Mouse (Mus musculus) ovary, adult 18-20 months (tissue): Measurements from ENCODE around the gene Rrp1.
A peak's percentile ranks its signal among the peaks of the same experiment; 100 is the strongest.
"Not testable (repeated sequence)": the region's sequence is repeated elsewhere in the genome, so short reads cannot be mapped to it uniquely, and the experiment has no call there.

ENCODE experiments used
- DNase-seq: peaks from one replicate; pipeline ENCODE4 v3.0.0; 2022; ENCODE audit warnings: low spot score, mixed read lengths

Rrp1 gene

DNA sequence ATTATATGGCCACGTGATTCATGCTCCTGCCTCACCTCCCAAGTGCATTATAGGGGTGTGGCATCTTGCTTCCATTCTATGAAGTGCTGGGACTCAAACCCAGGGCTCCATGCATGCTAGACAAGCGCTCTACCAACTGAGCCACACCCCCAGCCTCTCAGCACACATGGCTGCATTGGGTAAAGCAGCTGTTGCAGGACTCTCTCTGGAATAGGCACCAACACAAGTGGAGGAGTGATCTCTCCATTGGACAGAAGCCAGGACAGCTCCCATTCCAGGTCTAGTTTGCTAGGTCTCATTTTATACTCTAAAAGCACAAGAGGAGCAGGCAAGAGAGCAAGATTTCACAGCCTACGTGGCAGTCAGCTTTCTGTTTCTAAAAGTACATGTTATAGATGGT lies 29.3 kb downstream of the Rrp1 start:
- DNase-seq, result no peak

DNA sequence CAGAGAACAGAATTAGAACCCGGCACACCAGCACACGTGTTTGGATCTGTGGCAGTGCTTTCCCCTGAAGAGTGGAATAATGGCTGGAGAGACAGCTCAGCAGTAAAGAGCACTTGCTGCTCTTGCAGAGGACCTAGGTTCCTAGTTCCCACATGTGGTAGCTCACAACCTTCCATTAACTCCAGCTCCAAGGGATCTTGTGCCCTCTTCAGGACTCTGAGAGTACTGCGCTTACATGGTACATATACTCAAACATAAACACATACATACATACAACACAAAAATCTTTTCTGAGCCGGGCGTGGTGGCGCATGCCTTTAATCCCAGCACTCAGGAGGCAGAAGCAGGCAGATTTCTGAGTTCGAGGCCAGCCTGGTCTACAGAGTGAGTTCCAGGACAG lies 34.3 kb downstream of the Rrp1 start:
- no peak for DNase-seq

DNA sequence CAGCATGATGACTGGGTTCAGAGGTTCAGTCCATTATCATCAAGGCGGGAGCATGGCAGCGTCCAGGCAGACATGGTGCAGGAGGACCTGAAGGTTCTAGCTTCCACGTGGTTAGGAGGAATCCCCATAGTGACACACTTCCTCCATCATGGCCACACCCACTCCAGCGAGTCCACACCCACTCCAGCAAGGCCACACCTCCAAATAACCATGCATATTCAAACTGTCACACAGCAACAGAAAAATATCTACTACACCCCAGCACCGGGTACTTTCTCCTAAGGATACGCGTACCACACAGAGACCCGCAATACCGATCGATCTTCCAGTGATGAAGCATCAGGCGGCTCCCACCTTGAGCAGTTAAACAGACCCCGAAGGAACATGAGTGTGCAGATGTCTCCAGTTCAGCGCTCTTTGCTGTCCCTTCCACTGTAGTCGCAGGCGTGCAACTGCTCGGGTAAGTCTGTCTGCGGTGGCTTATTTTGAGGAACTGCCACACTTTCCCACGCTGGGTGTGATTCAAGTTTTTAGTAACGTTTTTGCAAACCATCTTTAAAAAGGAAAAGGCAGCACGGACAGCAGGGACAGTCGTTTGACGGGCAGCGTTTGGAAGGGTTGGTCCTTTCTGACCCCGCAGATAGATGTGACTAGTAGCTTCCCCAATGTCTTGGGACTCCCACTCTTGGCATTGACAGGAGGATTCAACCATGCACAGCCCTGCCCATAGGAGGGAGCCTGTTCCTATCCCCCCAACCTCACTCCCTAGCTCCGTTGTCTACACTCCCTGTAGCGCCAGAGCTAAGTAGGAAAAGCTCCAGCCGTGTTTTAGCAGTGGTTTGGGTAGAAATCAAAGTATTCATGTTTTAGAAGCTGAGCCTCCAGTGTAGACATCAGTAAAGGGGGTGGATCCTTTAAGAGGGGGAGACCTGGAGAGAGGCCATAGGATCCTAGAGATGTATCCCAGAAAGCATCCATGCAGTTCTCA lies 39.9 kb downstream of the Rrp1 start:
- no peak for DNase-seq

DNA sequence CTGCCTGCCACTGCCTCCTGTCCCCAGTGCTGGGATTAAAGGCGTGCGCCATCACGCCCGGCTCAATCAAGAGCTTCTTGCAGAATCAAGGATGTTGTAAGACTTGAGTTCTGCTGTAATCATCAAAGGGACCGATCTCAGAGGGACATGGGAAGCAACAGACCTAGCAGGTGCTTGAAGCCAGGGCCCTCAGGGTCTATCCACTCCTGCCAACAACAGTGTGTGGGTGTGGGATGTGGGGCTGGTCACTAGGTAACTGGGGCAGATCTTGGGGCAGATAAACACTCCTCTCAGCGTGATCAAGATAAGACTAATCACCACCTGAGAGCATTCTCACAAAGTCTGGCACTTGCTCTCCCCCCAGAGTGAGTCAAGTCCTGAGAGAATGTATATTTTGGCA lies 41.1 kb downstream of the Rrp1 start:
- DNase-seq, result no peak

DNA sequence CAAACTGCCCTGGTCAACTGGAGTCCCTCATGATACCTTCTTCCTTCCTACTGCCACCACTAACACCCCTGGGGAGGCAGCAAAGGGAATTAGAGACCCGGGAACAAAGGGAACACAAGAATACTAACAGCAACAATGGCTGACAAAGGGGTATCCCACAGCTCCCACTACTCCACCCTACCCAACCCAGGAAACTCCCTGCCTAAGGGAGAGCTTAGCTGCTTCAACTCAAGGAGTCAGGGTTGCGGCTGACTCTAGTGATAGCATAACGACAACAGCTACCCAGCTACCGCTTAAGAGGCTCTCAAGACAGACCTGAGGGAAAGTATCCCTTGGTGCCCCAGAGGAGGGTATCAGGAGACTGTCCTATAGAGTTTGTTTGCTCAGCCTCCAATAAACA lies 45.3 kb downstream of the Rrp1 start:
- DNase-seq, result no peak

DNA sequence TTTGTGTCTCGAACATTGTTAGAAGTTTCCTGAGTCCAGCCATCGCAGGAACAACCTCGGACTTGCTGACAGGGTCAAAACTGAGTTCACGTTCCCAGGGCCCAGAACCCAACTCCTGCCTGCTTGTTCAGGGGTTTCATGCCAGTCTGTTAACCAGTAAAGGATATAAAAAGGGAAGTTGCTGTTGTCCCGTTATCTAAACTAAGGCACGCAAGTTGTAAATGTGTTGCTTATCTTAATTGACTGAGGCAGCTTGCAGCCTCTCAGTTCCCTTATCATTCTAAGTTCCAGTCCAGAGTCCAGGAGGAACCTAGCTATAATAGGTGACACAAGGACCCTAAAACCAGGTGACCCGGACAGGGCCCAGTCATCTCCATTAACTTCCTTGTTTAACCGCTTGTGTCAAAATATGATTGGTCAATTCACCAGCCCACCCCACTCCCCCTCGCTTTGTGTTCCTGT lies 46.0 kb downstream of the Rrp1 start:
- DNase-seq, result no peak

DNA sequence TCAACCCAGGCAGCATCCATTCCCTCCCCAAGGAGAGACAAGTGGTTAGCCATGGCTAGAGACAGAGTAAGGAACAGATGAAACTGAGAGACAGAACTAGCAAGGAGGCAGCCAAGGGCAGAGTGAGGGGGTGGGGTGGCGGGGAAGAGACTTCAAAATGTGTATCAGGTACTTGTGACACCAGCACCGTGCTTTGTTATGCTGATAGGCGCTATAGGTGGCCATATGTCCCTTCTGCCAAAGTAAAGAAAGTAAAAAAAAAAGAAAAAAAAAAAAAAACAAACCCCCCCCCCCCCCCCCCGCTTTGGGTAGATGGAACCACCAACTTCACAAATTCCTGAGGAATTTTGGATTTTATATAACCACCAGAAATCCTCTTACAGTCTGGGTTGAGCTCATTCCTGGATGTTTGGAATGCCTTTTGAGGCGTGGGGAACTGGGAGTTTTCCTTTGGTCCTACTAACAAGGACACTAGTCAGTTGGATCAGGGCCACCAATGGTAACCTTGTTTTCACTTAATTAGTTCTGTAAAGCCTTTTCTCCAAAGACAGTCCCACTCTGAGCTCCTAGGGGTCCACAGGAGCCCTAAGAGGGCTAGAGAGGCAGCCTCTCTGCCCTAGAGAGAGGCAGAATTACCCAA lies 46.5 kb downstream of the Rrp1 start:
- DNase-seq, result no peak

DNA sequence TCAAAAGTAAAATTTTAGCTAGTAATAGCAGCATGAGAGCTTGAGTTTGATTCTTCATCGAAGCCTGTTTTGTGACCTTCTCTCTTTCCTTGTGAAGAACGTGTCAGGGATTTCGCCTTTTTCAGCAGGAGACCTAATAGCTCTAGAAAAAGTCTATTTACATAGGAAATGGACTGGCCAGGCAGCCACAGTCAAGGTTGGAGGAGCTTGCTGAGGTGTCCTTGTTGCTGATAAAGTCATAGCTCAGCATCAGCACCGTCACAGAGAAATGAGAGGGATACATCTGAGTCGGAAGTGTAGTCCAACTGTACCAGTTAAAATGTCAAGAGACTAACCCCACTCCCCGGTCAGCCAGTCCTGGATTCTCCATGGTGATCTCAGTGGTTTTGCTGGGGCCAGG lies 47.3 kb downstream of the Rrp1 start:
- no peak for DNase-seq

DNA sequence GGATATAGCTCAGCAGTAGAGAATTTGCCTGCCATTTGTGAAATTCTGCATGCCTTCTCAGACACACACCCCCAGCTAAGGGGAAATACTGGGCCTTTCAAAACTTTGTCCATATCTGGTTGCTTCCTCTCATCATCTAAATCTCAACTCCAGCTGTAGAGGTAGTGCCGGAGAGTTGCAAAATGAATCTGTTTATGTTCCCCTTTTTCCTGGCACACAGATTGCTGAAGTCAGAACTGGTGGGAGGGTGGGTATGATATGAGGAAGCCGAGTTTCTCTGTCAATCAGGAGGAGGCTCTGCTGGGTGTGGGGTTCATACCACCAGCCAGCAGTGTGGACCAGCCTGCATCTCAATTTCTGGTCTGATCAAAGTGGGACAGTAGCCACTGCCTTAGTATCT lies 48.7 kb downstream of the Rrp1 start:
- DNase-seq, result no peak

DNA sequence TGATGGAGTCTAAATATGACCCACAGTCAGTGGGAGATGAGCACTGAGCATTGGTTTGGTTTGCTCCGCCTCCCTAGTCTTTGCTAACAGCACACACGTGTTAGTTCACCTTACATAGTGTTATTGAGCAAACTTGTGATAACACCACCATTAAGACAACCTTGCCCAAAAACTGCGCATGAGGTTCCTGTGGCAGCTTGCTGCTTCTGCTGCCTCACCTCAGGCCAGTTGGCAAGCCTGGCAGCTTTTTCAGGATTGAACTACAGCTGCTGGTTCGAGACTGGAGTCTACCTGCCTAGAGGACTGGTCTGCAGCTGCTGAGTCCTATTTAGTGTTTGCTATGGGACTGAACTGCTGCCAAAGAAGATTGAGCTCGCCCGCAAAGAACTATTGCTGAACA lies 49.5 kb downstream of the Rrp1 start:
- DNase-seq, result no peak

DNA sequence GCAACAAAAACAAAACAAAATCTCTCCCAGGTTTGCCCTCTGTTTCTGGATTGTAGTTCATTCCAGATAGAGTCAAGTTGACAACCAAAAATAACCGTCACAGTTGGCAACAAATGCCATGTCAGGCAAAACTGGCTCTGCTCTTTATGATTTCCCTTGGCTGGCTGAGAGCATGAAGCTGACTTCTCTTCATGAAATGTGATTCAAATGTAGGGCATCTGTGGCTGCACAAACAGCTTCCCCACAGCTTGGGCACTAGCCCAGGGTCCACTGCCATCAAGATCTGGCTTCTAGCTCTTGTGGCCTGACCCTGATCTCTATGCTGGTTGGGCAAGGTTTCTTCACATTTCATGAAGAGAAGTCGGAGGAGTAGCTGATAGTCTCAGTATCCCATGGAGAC lies 50.9 kb downstream of the Rrp1 start:
- peak; percentile 48 for DNase-seq

DNA sequence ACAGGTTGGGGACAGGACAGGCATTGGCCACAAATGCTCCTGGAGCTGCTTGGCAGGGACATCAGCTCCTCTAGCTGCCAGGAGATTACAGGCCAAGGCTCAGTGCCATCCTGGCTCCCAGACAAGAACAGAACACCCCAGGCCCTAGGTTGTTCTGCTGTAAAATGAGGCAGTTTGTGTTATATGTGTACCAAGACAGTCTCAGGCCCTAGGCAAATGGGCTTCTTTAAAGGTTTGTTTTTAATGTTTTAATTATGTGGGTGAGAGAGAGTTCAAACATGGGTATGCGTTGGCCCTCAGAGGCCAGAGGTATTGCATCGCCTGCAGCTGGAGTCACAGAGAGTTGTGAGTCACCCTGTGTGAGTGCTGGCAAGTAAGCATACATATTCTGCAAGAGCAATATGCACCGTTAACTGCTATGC lies 52.5 kb downstream of the Rrp1 start:
- no peak for DNase-seq

DNA sequence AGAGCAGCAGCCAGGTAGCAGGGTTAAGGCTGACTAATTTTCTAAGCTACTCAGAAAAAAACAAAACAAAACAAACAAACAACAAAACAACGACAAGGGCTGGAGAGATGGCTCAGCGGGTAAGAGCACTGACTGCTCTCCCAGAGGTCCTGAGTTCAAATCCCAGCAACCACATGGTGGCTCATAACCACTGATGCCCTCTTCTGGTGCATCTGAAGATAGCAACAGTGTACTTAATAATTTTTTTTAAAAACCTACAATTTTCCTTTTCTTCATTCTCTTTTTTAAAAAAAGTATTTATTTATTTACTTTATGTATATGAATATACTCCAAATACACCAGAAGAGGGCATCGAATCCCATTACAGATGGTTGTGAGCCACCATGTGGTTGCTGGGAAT lies 53.8 kb downstream of the Rrp1 start:
- DNase-seq, result not testable (repeated sequence)

DNA sequence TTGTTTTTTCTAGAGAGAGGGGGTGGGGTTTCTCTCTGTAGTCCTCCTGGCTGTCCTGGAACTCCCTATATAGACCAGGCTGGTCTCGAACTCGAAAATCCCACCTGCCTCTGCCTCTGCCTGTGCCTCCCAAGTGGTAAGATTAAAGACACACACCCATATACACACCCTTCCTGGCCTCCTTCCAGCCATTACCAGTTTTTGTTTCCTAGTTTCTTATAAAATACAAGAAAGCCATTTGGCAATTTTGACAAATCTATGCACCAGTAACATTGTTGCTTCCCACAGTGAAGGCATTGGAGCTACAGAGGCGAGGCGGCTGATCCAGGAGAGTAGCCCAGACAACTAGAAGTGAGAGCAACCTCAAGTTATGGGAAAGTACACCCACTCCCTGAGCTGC lies 54.6 kb downstream of the Rrp1 start:
- no peak for DNase-seq

DNA sequence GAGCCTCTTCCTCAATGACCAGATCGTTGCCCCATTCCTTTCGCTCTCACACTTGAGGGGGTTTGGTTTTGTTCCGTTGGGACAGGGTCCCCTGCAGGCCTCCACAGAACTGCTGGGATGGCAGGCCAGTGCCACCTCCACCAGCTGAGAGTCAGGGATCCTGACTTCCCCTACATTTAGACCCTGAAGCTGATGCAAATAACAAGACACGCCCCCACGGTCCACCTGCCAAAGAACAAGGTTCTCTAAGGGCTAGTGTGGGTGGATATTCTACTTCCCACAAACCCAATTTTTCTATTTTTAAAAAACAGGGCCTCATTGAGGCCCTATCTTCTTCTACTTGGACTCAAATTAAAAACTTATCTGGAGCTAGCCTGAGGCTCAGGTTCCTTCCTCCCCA lies 55.1 kb downstream of the Rrp1 start:
- DNase-seq, result no peak

DNA sequence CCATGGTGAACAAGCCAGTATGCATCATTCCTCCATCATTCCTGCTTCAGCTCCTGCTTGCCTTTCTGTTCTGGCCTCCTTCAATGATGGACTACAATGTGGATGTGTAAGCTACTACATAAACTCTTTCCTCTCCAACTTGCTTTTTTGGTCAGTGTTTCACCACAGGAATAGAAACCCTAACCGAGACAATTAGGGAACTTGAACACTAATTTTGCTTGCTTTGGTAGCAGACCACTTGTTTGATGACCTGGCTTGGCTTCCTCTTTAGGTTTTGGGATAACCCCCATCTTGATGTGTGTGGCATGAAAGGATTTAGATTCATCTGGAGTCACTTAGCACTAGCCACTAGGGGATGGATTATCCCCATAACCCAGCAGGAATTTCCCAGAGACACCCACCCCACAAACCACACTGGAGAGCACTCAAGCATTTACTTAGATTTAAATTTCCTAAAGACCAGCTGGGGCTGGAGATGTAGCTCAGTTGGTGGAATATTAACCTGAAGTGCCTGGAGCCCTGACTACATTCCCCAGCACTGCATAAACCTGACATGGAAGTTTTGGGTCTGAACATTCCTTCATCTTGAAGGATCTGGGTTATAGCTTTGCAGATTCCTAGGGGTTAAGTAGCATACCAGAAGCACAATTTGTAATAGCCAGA lies 56.8 kb downstream of the Rrp1 start:
- DNase-seq, result no peak

DNA sequence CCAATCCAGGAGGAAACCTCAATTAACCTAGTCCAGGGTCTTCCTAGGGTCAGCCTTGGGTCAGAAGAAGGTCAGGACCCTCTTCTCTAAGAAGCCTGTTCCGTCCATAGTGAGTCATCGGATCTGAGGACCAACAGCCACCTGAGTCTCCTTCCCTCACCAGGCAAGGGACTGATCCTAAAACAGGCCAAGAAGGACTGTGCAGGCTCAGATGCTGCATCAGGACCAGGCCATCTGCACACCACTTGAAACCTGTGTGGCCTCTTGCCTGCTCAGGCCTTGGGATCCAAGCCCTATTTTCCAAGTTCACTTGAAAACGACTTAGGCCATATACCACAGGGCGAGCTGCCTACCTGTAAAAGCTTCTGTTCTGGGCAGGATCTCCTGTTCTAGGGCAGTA lies 59.6 kb downstream of the Rrp1 start:
- DNase-seq, result no peak

DNA sequence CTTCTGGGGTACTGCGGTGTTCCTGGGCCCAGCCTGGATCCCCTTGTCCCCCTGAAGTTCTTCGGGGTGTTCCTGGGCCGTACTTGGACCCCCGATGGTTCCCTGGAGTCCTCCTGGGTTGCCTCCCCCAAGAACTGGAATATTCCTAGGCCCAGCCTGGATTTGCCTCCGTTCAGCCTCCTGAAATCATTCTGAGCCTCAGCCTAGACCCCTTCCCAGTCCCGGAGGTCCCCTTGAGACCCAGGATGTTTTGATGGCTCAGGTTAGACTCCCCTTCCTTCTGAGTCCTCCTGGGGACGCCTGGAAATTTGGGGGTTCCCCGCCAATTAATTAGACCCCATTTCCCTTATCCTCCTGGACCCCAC lies 60.2 kb downstream of the Rrp1 start:
- no peak for DNase-seq

DNA sequence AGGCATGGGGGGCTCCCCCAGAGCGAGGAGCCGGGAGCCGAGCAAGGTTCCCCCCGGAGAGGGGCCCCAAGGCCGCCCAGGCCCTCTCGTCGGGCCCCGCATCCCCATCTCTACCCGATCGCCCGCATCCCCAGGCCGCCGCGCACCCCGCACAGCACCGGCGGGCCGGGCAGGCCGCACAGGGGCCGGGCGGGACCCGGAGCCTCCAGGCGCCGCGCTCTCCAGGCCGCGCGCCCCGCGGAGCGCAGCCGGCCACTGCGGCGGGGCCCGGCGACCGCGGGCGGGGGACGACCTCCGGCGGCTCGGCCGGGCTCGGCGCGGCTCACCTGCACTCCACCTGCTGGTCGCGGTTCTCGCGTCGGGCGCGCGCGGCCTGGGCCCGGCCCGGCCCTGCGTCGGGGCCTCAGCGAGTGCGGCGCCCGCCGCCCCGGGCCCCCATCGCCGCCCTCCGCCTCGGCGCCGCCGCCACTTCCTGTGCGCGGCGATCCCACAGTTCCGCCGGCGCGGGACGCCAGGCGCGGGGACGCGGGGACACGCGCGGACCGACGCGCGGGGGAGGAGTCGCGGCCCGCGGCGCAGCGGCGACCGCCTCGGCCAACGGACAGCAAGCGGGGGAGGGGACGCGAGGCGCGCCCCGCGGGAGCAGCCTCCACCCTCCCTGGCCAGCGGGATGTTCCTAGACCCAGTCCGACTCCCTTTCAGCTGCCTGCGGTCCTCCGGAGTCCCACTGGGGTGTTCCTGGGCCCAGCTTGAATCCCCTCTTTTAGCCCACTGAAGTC lies 60.8 kb downstream of the Rrp1 start, which contains the start of gene Agpat3:
TSS of gene Agpat3 (minus strand) at position 603 of the 779 bp plus-strand sequence.
- peak; percentile 45 for DNase-seq

DNA sequence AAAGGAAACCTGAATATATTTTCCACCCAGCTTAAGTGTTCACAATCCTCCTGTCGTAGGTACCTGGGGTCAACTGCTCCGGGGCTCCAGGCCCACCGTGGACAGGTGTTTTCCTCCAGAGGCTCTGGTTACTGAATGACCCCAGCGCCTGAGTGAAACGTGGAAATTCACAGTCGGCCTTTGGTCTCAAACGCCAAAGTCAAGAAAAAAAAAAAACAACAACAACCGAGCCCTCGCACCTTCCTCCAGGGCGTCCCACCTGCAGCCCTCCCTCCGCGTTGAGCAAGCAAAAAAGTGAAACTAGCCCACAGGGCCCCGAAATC lies 61.3 kb downstream of the Rrp1 start:
- no peak for DNase-seq

DNA sequence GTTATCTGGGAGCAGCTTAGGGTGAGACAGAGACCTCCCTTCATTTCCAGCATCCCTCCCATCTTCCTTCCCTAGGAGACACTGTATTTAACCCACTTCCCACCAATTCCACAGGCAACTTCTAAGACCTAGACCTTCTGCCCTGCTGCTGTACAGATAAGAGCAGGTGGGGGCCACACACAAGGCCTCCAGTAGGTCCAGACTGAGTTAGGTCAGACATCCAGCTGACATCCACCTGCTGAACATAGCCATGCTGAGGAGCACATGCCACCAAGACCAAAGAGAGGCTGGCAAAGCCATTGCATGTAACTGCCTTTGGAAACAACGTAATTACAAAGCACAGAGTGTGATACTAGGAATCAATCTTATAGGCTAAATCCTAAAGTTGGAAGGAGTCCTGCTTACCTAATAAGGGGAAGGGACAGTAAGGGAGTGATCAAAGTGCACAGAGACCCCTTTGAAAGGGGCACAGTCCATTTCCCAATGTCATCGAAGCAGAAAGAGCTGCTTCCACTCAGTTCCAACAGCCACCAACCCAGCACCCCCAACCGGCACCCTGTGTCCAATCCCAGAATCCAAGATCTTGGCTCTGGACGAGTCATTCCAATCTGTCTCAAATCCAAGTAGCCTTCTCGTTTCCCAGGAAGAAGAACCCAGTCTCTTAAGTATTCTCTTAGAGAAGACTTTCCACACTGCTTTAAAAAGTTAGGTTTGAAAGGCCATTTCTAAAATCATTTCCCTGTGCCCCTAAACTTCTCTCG lies 61.9 kb downstream of the Rrp1 start:
- DNase-seq, result no peak
